Mouse (Mus musculus) heart, embryonic 15.5 days (tissue): ENCODE results near the gene Noxred1. TPM values are rescaled to one million over a fixed set of nuclear protein-coding genes. Genes with fewer than 3 reads are reported as not detected.
"Not testable (repeated sequence)": the region's sequence is repeated elsewhere in the genome, so short reads cannot be mapped to it uniquely, and the experiment has no call there.

Experiments
- ATAC-seq: fragments of 200-750 bp; cut with Nextera tagmentation; replicated peaks from 2 replicates; pipeline ENCODE4 v1.8.0; 2017; ENCODE audit warnings: low read depth, moderate TSS enrichment; ENCODE audit not compliant: insufficient number of reproducible peaks, insufficient read depth, low FRiP score
- H3K27ac ChIP-seq: fragments of 300-500 bp; sonication (generic); 2 replicates; pipeline ENCODE4 v1.5.1; 2015; ENCODE audit warnings: mild to moderate bottlenecking, inconsistent platforms
- H3K27me3 ChIP-seq: fragments of 300-500 bp; sonication (generic); 2 replicates; pipeline ENCODE4 v1.6.1; 2015; ENCODE audit warnings: inconsistent platforms
- H3K36me3 ChIP-seq: fragments of 300-500 bp; sonication (generic); 2 replicates; pipeline ENCODE4 v1.6.1; 2015; ENCODE audit warnings: mild to moderate bottlenecking, inconsistent platforms
- H3K4me1 ChIP-seq: fragments of 300-500 bp; sonication (generic); replicated peaks from 2 replicates; pipeline ENCODE4 v1.6.1; 2015; ENCODE audit warnings: inconsistent platforms
- H3K4me2 ChIP-seq: fragments of 300-500 bp; sonication (generic); 2 replicates; pipeline ENCODE4 v1.6.1; 2015; ENCODE audit warnings: inconsistent platforms, mild to moderate bottlenecking, moderate library complexity
- H3K4me3 ChIP-seq: fragments of 300-500 bp; sonication (generic); 2 replicates; pipeline ENCODE4 v1.5.1; 2015; ENCODE audit warnings: mild to moderate bottlenecking, inconsistent platforms
- H3K9ac ChIP-seq: fragments of 300-500 bp; sonication (generic); 2 replicates; pipeline ENCODE4 v1.6.1; 2015; ENCODE audit warnings: mild to moderate bottlenecking, inconsistent platforms
- H3K9me3 ChIP-seq: fragments of 300-500 bp; sonication (generic); replicated peaks from 2 replicates; pipeline ENCODE4 v1.6.1; 2016; ENCODE audit warnings: inconsistent platforms
- WGBS: fragments of 180-500 bp; shearing (Covaris S2); methylation state at CpG from one replicate; pipeline ENCODE4 v1.1.7; 2015; ENCODE audit warnings: mixed read lengths; 5-methylcytosine and 5-hydroxymethylcytosine counted together
- polyA plus RNA-seq: library from polyadenylated mRNA; unstranded; fragments of >200 nt; fragmentation: Nextera tagmentation; extraction: Ambion mirVana; gene quantifications from 2 replicates; pipeline ENCODE4 v1.2.1, GENCODE M21; 2015

Noxred1 gene
- 0.47 and 0.74 TPM in 2 replicates for polyA plus RNA-seq

DNA sequence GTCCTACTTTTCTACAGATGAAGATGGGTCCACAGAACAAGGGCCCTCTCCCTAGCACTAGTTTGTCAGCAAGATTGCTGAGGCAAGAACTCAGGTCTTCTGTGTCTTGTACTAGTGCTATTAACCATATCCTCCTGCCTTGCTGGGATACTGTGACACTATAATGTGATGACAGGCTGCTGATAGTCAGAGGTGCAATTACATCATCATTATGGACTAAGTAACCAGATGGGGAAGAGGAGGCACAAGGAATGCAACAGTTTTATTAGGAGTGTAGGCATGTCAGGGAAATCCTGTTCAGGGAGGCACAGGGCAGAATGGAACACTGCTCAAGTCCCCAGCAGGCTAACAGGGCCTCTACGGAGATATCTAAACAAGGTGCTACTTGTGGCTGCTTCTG is at the start of gene Noxred1:
TSS of gene Noxred1 (minus strand) at position 101 of the 400 bp plus-strand sequence.
- H3K36me3 ChIP-seq, result peaks cover 41% of the 10 kb centered on the region
- H3K9ac ChIP-seq, result no peak within 1 kb of the TSS
- no peak within 1 kb of the TSS for H3K4me2 ChIP-seq
- H3K4me3 ChIP-seq, result no peak within 1 kb of the TSS
- ATAC-seq, result 0 out of 2 replicates have a peak, but pooled peaks have one; percentile 31
- peaks cover 8% of the 10 kb centered on the region; the same call in 1 of the 2 replicates for H3K4me1 ChIP-seq
- H3K27ac ChIP-seq, result peak within 1 kb of the TSS; percentile 7; the same call in 1 of the 2 replicates
- no peaks in the 10 kb centered on the region for H3K27me3 ChIP-seq
- no peaks in the 10 kb centered on the region for H3K9me3 ChIP-seq
- WGBS, result 37% methylated on average over 1 of the region's 1 CpGs

DNA sequence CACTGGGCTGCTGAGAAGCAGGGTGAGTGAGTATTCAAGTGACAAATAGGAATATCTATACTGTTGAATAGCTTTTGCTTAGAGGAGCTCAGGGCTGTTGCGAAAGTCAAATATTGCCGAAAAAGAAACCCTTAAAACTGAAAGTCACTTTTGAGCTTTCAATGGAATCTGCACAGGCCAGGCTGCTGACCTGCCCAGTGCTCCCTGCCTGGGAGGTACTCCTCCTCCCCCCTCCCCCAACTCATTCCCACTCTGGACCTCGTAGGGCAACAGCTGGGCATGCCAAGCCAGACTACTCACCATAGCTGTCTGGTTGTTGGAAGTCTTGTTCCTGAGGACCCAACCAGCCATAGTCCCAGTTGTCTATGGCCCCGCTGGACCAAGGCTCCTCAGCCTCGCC is 46.2 kb upstream of the Noxred1 start:
- no peaks in the 10 kb centered on the region for H3K27me3 ChIP-seq
- H3K4me2 ChIP-seq, result no peak overlapping the region
- 79% methylated on average over 5 of the region's 5 CpGs for WGBS
- peaks cover 4% of the 10 kb centered on the region for H3K4me1 ChIP-seq
- no peak for ATAC-seq
- no peak overlapping the region for H3K4me3 ChIP-seq
- H3K27ac ChIP-seq, result no peak overlapping the region
- no peak overlapping the region for H3K9ac ChIP-seq
- no peaks in the 10 kb centered on the region for H3K9me3 ChIP-seq
- no peaks in the 10 kb centered on the region for H3K36me3 ChIP-seq

DNA sequence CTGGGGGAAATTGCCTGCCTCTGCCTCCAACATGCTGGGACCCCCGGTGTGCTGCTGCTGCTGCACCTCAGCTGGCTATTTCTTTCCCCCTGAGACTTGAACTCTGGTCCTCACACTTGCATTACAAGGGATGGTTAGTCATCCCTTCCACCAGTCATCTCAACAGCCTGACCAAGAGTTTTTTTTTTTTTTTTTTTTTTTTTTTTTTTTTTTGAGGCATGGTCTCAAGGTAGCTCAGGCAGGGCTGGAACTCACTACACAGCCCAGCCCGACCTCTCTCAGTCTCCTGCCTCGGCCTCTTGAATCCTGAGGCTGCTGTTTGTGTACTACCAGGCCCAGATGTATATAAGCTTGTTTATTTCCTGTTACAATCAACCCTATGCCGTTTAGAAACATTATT is 45.7 kb upstream of the Noxred1 start:
- no peaks in the 10 kb centered on the region for H3K9me3 ChIP-seq

DNA sequence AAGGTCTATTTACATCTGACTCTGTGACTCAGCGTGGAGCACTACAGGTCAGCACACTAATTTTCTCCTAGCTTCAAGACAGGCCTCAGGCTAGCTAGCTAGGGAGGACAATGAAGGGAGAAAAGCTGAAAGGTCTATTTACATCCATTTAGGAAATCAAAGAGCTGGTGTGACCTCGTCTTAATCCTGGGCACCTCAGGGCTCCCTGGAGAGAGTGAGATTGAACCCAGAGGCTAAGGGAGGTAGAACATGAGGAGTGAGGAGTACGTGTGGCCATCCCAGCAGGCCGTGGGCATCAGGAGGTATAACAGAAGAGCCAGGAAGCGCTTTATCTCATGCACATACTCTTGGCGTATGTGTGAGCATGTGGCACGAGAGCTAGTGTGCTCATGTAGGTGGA is 45.2 kb upstream of the Noxred1 start:
- no peak for ATAC-seq
- 77% methylated on average over 7 of the region's 7 CpGs for WGBS
- Histone ChIP-seq H3K4me2 (no peak overlapping the region), H3K4me1 (peaks cover 14% of the 10 kb centered on the region), H3K4me3 (no peak overlapping the region), H3K27ac (no peak overlapping the region), H3K9me3 (no peaks in the 10 kb centered on the region), H3K9ac (no peak overlapping the region), H3K27me3 (no peaks in the 10 kb centered on the region), H3K36me3 (no peaks in the 10 kb centered on the region)

More for the DNA sequence above, 45.7 kb upstream of the Noxred1 start:
- Histone ChIP-seq H3K9ac (no peak overlapping the region), H3K4me1 (peaks cover 9% of the 10 kb centered on the region), H3K27ac (no peak overlapping the region), H3K4me2 (no peak overlapping the region), H3K36me3 (no peaks in the 10 kb centered on the region), H3K4me3 (no peak overlapping the region), H3K27me3 (no peaks in the 10 kb centered on the region)
- no peak for ATAC-seq
- 72% methylated on average over 4 of the region's 4 CpGs for WGBS

- no peak overlapping the region for H3K4me3 ChIP-seq
- H3K4me2 ChIP-seq, result no peak overlapping the region
- H3K9ac ChIP-seq, result no peak overlapping the region
- no peaks in the 10 kb centered on the region for H3K36me3 ChIP-seq
- H3K27me3 ChIP-seq, result no peaks in the 10 kb centered on the region
- WGBS, result 95% methylated on average over 4 of the region's 4 CpGs
- no peaks in the 10 kb centered on the region for H3K9me3 ChIP-seq
- H3K27ac ChIP-seq, result no peak overlapping the region
- H3K4me1 ChIP-seq, result peaks cover 22% of the 10 kb centered on the region
- ATAC-seq, result no peak
Observed at GRCm38 (mm10) chr12:87282743-87283142, 44.2 kb upstream of the Noxred1 start.

- H3K4me2 ChIP-seq, result no peak overlapping the region
- no peak overlapping the region for H3K4me3 ChIP-seq
- no peaks in the 10 kb centered on the region for H3K9me3 ChIP-seq
- peaks cover 26% of the 10 kb centered on the region for H3K4me1 ChIP-seq
- no peaks in the 10 kb centered on the region for H3K27me3 ChIP-seq
- no peaks in the 10 kb centered on the region for H3K36me3 ChIP-seq
- ATAC-seq, result no peak
- H3K9ac ChIP-seq, result no peak overlapping the region
- no peak overlapping the region for H3K27ac ChIP-seq
- 66% methylated on average over 1 of the region's 1 CpGs for WGBS
Observed at GRCm38 (mm10) chr12:87281766-87282165, 43.2 kb upstream of the Noxred1 start.

GRCm38 (mm10) chr12:87279879-87280278 is 41.3 kb upstream of the Noxred1 start:
- no peak overlapping the region for H3K9ac ChIP-seq
- H3K36me3 ChIP-seq, result peaks cover 9% of the 10 kb centered on the region
- ATAC-seq, result no peak
- H3K4me3 ChIP-seq, result no peak overlapping the region
- 53% methylated on average over 14 of the region's 14 CpGs for WGBS
- no peaks in the 10 kb centered on the region for H3K27me3 ChIP-seq
- no peak overlapping the region for H3K4me2 ChIP-seq
- H3K27ac ChIP-seq, result no peak overlapping the region
- no peaks in the 10 kb centered on the region for H3K9me3 ChIP-seq
- H3K4me1 ChIP-seq, result peaks cover 26% of the 10 kb centered on the region

GRCm38 (mm10) chr12:87279350-87279749 is 40.8 kb upstream of the Noxred1 start:
- Histone ChIP-seq H3K27ac (peak overlapping the region; percentile 78), H3K4me1 (peaks cover 26% of the 10 kb centered on the region), H3K4me3 (no peak overlapping the region), H3K36me3 (peaks cover 10% of the 10 kb centered on the region), H3K4me2 (no peak overlapping the region), H3K9me3 (no peaks in the 10 kb centered on the region), H3K9ac (no peak overlapping the region), H3K27me3 (no peaks in the 10 kb centered on the region)
- 37% methylated on average over 3 of the region's 3 CpGs for WGBS
- ATAC-seq, result no peak

GRCm38 (mm10) chr12:87278118-87278730 is 39.7 kb upstream of the Noxred1 start:
- Histone ChIP-seq H3K27ac (peak overlapping the region; percentile 78), H3K4me3 (peak overlapping the region; percentile 32), H3K9ac (no peak overlapping the region)

GRCm38 (mm10) chr12:87277251-87277650 is 38.7 kb upstream of the Noxred1 start:
- WGBS, result 86% methylated on average over 4 of the region's 4 CpGs
- peaks cover 26% of the 10 kb centered on the region for H3K4me1 ChIP-seq
- not testable (repeated sequence) for ATAC-seq, H3K4me3 ChIP-seq, H3K9me3 ChIP-seq, H3K27me3 ChIP-seq, H3K9ac ChIP-seq, H3K4me2 ChIP-seq
- peaks cover 28% of the 10 kb centered on the region for H3K36me3 ChIP-seq
- H3K27ac ChIP-seq, result 0 out of 2 replicates have a peak overlapping the region, but pooled peaks have one; percentile 78

More at GRCm38 (mm10) chr12:87278118-87278730, 39.7 kb upstream of the Noxred1 start:
- no peaks in the 10 kb centered on the region for H3K27me3 ChIP-seq
- H3K4me1 ChIP-seq, result peaks cover 26% of the 10 kb centered on the region
- ATAC-seq, result peak; percentile 86
- peak overlapping the region; percentile 51 for H3K4me2 ChIP-seq
- WGBS, result 8% methylated on average over 6 of the region's 6 CpGs
- H3K36me3 ChIP-seq, result peaks cover 19% of the 10 kb centered on the region
- no peaks in the 10 kb centered on the region for H3K9me3 ChIP-seq

GRCm38 (mm10) chr12:87274853-87275831 is 36.6 kb upstream of the Noxred1 start:
- H3K4me1 ChIP-seq, result peaks cover 26% of the 10 kb centered on the region
- no peak overlapping the region for H3K4me2 ChIP-seq
- peaks cover 48% of the 10 kb centered on the region for H3K36me3 ChIP-seq
- no peaks in the 10 kb centered on the region for H3K27me3 ChIP-seq
- H3K4me3 ChIP-seq, result no peak overlapping the region
- ATAC-seq, result no peak
- 83% methylated on average over 9 of the region's 9 CpGs for WGBS
- H3K27ac ChIP-seq, result no peak overlapping the region
- no peaks in the 10 kb centered on the region for H3K9me3 ChIP-seq
- no peak overlapping the region for H3K9ac ChIP-seq
